Mouse (Mus musculus) retina, adult 2 months (tissue): ENCODE measurements around the gene Ccl17.
"Not testable (repeated sequence)": the region's sequence is repeated elsewhere in the genome, so short reads cannot be mapped to it uniquely, and the experiment has no call there.

Source experiments
- DNase-seq: peaks from one replicate; pipeline ENCODE4 v3.0.0-alpha.2; 2012; ENCODE audit warnings: low read depth, low spot score

Gene Ccl17

GRCm38 (mm10) chr8:94826210-94826609 is 16.0 kb downstream of the Ccl17 start:
- DNase-seq = no peak

- DNase-seq = no peak
These were observed 18.0 kb downstream of the Ccl17 start for GRCm38 (mm10) chr8:94828284-94828683.

GRCm38 (mm10) chr8:94833901-94834405 is 23.7 kb downstream of the Ccl17 start:
- not testable (repeated sequence) for DNase-seq

- DNase-seq = not testable (repeated sequence)
These were observed 25.5 kb downstream of the Ccl17 start for GRCm38 (mm10) chr8:94835751-94836150.

GRCm38 (mm10) chr8:94836456-94837240 is 26.4 kb downstream of the Ccl17 start:
- DNase-seq = no peak

- DNase-seq = peak; percentile 87
These were observed 27.7 kb downstream of the Ccl17 start, which contains the start of the genes Coq9 and Ciapin1 for GRCm38 (mm10) chr8:94837662-94838574. TSS of gene Coq9 (plus strand) at chr8:94838321. TSS of gene Ciapin1 (minus strand) at chr8:94838358.

- DNase-seq = no peak
These were observed 28.3 kb downstream of the Ccl17 start for GRCm38 (mm10) chr8:94838600-94838999.

- DNase-seq = no peak
These were observed 30.9 kb downstream of the Ccl17 start for GRCm38 (mm10) chr8:94841183-94841582.

GRCm38 (mm10) chr8:94850049-94850448 is 39.8 kb downstream of the Ccl17 start:
- no peak for DNase-seq

- not testable (repeated sequence) for DNase-seq
These were observed 44.5 kb downstream of the Ccl17 start for GRCm38 (mm10) chr8:94854761-94855160.

- DNase-seq = no peak
These were observed 46.7 kb downstream of the Ccl17 start for GRCm38 (mm10) chr8:94857011-94857345.

GRCm38 (mm10) chr8:94857346-94858173 is 47.3 kb downstream of the Ccl17 start, which contains the start of gene Polr2c:
TSS of gene Polr2c (plus strand) at chr8:94857450.
- peak; percentile 67 for DNase-seq

GRCm38 (mm10) chr8:94861352-94861910 is 51.2 kb downstream of the Ccl17 start:
- no peak for DNase-seq
